Mouse (Mus musculus) adrenal gland, postnatal 25 days (tissue): ENCODE data around the gene Cpsf4. TPM values are rescaled to one million over a fixed set of nuclear protein-coding genes. Genes with fewer than 3 reads are reported as not detected.
"Not testable (repeated sequence)": the region's sequence is repeated elsewhere in the genome, so short reads cannot be mapped to it uniquely, and the experiment has no call there.

Experiments
- DNase-seq: peaks from one replicate; pipeline ENCODE4 v3.0.0; 2021; ENCODE audit warnings: mixed read lengths
- total RNA-seq: library from RNA; stranded (reverse); gene quantifications from 2 replicates; pipeline ENCODE4 v1.2.3, GENCODE M21; 2021

The Cpsf4 gene
- total RNA-seq, 1 experiment from 2014 or later: 23.2 TPM

- peak; percentile 28 for DNase-seq
Observed at GRCm38 (mm10) chr5:145222840-145223239, 55.8 kb downstream of the Cpsf4 start.

- DNase-seq: no peak
Observed at GRCm38 (mm10) chr5:145223395-145223794, 56.4 kb downstream of the Cpsf4 start.

DNA sequence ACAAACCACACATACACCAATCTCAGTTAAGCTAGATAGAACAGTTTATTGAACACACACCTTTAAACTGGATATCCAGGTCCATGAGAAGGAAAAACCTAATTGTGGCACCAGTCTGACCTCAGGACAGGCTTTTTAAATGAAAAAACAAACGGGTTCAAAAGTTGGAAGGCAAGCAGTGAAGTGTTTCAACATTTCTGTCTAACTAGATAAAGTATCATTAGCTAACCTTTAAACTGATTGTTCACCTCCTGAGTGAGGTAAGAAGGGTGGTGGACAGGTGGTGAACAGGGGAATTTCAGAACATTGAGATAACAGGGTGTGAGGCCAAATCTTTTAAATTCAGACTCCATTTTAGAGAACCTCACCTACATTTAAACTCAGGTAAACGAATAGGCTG, 59.4 kb downstream of the Cpsf4 start:
- DNase-seq: no peak

DNA sequence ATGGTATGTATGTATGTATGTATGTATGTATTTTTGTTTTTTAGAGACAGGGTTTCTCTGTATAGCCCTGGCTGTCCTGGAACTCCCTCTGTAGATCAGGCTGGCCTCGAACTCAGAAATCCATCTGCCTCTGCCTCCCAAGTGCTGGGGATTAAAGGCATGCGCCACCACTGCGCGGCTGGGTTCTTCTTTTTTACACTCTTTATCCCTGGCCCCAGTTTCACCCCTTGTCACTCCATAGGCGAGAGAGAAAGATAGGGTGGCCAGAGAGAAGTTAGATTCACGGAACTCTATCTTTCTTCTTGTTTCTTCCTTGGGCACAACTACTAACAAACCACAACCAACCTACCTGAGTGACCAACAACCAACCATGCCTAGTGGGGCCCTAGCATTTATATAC, 62.3 kb downstream of the Cpsf4 start:
- not testable (repeated sequence) for DNase-seq

GRCm38 (mm10) chr5:145230641-145231040, 63.6 kb downstream of the Cpsf4 start:
- DNase-seq: no peak

- DNase-seq: peak; percentile 96
Observed at GRCm38 (mm10) chr5:145231367-145231871, 64.4 kb downstream of the Cpsf4 start, which contains the start of gene Zfp655. Gene Zfp655 (plus strand): TSS chr5:145231715.

Other genes starting within 250 kb of the Cpsf4 start
- gene Smurf1, start 201.4 kb upstream of the Cpsf4 start, total RNA-seq: 18.8 and 24.7 TPM in 2 replicates
- gene Gm4871, start 134.5 kb upstream of the Cpsf4 start, total RNA-seq: not detected in 2 replicates
- gene 1700018F24Rik, start 124.2 kb upstream of the Cpsf4 start, total RNA-seq: not detected in 2 replicates
- gene Arpc1a, start 83.4 kb upstream of the Cpsf4 start, total RNA-seq: 110 and 126 TPM in 2 replicates
- gene Kpna7, start 83.2 kb upstream of the Cpsf4 start, total RNA-seq: not detected in 2 replicates
- gene Arpc1b, start 53.0 kb upstream of the Cpsf4 start, total RNA-seq: 243 and 311 TPM in 2 replicates
- gene Pdap1, start 27.0 kb upstream of the Cpsf4 start, total RNA-seq: 91.0 and 131 TPM in 2 replicates
- gene Bud31, start 26.9 kb upstream of the Cpsf4 start, total RNA-seq: 113 and 115 TPM in 2 replicates
- gene Ptcd1, start 105 bp upstream of the Cpsf4 start, total RNA-seq: 35.1 and 38.5 TPM in 2 replicates
- 437 and 448 TPM in 2 replicates for gene Atp5j2, start 24.8 kb downstream of the Cpsf4 start, total RNA-seq
- 9.3 and 13.3 TPM in 2 replicates for gene Zkscan14, start 34.7 kb downstream of the Cpsf4 start, total RNA-seq
- 11.1 and 12.9 TPM in 2 replicates for gene Zkscan5, start 37.3 kb downstream of the Cpsf4 start, total RNA-seq
- 59.8 and 67.4 TPM in 2 replicates for gene Zfp655, start 64.5 kb downstream of the Cpsf4 start, total RNA-seq
- 18.0 and 19.2 TPM in 2 replicates for gene Zscan25, start 113.3 kb downstream of the Cpsf4 start, total RNA-seq
- gene Cyp3a57, start 178.1 kb downstream of the Cpsf4 start, total RNA-seq: 0.27 TPM in 1 of 2 replicates, not detected in the other